Mouse (Mus musculus) spleen, adult 2 months (tissue): ENCODE results near the gene Gm4969.

Experiments used
- CTCF ChIP-seq: fragments of 200-500 bp; IDR thresholded peaks from 2 replicates; pipeline ENCODE4 v1.5.1; 2011; ENCODE audit warnings: mild to moderate bottlenecking, inconsistent platforms; ENCODE audit not compliant: insufficient read depth, insufficient read length, insufficient replicate concordance; ENCODE audit errors: extremely low read depth
- POLR2A ChIP-seq: fragments of 200-500 bp; IDR thresholded peaks from 2 replicates; pipeline ENCODE4 v1.6.1; 2011; ENCODE audit warnings: low read depth, low read length, inconsistent platforms

GRCm38 (mm10) chr7:19160115-19160514, 41.9 kb upstream of the Gm4969 start:
- TF ChIP-seq CTCF = no peak
- no peak for TF ChIP-seq POLR2A
